Mouse (Mus musculus) hindbrain, embryonic 11.5 days (tissue): ENCODE data around the gene Mamdc4. TPM values are rescaled to one million over a fixed set of nuclear protein-coding genes. Genes with fewer than 3 reads are reported as not detected.
A peak's percentile ranks its signal among the peaks of the same experiment; 100 is the strongest.

Source experiments
- ATAC-seq: fragments of 200-750 bp; cut with Nextera tagmentation; 2 replicates; pipeline ENCODE4 v1.8.0; 2017; ENCODE audit warnings: mild to moderate bottlenecking, moderate TSS enrichment, moderate library complexity; ENCODE audit not compliant: low FRiP score
- DNase-seq: peaks from one replicate; pipeline ENCODE4 v3.0.0-alpha.2; 2015; ENCODE audit warnings: low spot score
- H3K27ac ChIP-seq: fragments of 300-500 bp; sonication (generic); 2 replicates; pipeline ENCODE4 v1.5.1; 2014; ENCODE audit warnings: mild to moderate bottlenecking, low read depth, low read length
- H3K27me3 ChIP-seq: fragments of 300-500 bp; sonication (generic); 2 replicates; pipeline ENCODE4 v1.6.1; 2014; ENCODE audit warnings: mild to moderate bottlenecking, low read length, moderate library complexity, mixed read lengths; ENCODE audit not compliant: control insufficient read depth, insufficient read depth
- H3K36me3 ChIP-seq: fragments of 300-500 bp; sonication (generic); 2 replicates; pipeline ENCODE4 v1.6.1; 2014; ENCODE audit warnings: mild to moderate bottlenecking, low read length, moderate library complexity, mixed read lengths; ENCODE audit not compliant: control insufficient read depth, insufficient read depth
- H3K4me1 ChIP-seq: fragments of 300-500 bp; sonication (generic); replicated peaks from 2 replicates; pipeline ENCODE4 v1.6.1; 2014; ENCODE audit warnings: low read length, mixed read lengths; ENCODE audit not compliant: control insufficient read depth, insufficient read depth
- H3K4me2 ChIP-seq: fragments of 300-500 bp; sonication (generic); replicated peaks from 2 replicates; pipeline ENCODE4 v1.6.1; 2014; ENCODE audit warnings: mild to moderate bottlenecking, low read depth, low read length
- H3K4me3 ChIP-seq: fragments of 300-500 bp; sonication (generic); 2 replicates; pipeline ENCODE4 v1.5.1; 2014; ENCODE audit warnings: low read depth, low read length
- H3K9ac ChIP-seq: fragments of 300-500 bp; sonication (generic); 2 replicates; pipeline ENCODE4 v1.6.1; 2014; ENCODE audit warnings: low read depth, low read length
- H3K9me3 ChIP-seq: fragments of 300-500 bp; sonication (generic); 2 replicates; pipeline ENCODE4 v1.6.1; 2016; ENCODE audit warnings: low read length; ENCODE audit not compliant: control insufficient read depth
- WGBS: fragments of 180-500 bp; shearing (Covaris S2); extraction: QIAGEN DNeasy Blood & Tissue Kit; methylation state at CpG from one replicate; pipeline ENCODE4 v1.1.7; 2014; 5-methylcytosine and 5-hydroxymethylcytosine counted together
- polyA plus RNA-seq: library from polyadenylated mRNA; unstranded; fragments of >200 nt; fragmentation: Nextera tagmentation; extraction: Ambion mirVana; gene quantifications from 2 replicates; pipeline ENCODE4 v1.2.1, GENCODE M21; 2014

Gene Mamdc4
- polyA plus RNA-seq, 1 experiment from 2014 or later: 4.2 TPM

DNA sequence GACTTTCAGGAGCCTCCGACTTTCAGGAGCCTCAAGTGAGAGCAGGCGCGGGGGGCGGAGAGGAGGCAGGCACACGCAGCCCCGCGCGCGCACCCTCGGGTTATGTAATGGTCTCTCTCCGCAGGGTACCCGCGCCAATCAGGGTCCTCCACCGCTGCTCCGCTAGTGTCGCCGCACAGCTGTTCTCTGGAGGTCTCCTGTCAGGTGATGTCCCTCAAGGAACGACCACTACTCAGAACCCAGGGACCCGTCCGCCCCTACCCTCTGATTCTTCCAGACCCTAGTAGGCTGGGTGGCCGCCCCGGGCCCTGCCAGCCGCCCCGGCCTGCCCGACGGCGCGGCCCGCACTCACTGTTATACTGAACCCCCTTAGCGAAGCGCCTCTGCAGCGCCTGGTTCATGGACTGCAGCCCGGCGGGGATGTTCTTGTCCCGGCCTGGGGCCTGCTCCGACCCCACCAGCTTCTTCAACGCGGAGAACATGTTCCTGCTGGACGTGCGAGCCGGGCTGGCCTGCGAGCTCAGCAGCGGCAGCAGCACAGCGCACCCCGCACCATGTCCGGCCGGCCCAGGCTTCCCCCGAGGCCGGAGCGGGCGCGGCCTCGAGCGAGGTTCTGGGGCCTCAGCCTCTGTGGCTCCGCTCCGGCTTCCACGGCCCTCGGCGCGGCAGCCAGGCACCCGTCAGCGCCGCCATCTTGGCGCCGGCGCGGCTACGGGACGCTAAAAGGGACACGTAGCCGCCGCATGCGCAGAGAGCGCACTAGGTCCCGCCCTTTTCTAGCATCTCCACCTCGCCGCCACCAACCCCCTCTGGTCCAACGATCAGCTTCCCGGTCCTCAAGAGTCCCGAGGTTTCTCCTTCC lies 33.3 kb upstream of the Mamdc4 start, which contains the start of gene Rabl6:
TSS of gene Rabl6 (minus strand) at position 761 of the 862 bp plus-strand sequence.
- H3K9me3 ChIP-seq: no peaks in the 10 kb centered on the region
- DNase-seq (peak; percentile 93), ATAC-seq (peak; percentile 90)
- peak within 1 kb of the TSS; percentile 91 for H3K27ac ChIP-seq
- H3K4me2 ChIP-seq: peak within 1 kb of the TSS; percentile 64
- peak within 1 kb of the TSS; percentile 96 for H3K4me3 ChIP-seq
- H3K27me3 ChIP-seq: peaks cover 5% of the 10 kb centered on the region; the same call in 1 of the 2 replicates
- peak within 1 kb of the TSS; percentile 96 for H3K9ac ChIP-seq
- WGBS: under 1% methylated on average over 80 of the region's 80 CpGs
- peaks cover 3% of the 10 kb centered on the region; the same call in 1 of the 2 replicates for H3K4me1 ChIP-seq
- no peaks in the 10 kb centered on the region for H3K36me3 ChIP-seq

DNA sequence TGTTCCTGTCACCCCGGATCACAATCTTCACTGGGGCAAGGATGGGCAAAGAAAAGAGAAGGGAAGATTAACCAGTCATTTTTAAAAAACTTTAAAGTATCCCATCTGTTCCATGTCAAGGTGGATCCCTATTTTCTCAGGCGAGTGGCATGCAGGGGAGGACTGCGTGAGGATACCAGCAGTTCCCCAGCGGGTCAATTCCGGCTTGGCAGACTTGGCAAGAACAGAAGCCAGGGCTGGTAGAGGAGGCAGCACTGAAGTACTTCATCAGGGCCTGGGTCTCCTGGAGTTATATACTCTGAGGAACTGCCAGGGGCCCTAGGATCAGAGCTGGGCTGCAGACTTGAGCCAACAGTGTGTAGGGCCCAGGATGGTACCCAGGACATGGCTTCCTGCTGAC lies 27.9 kb upstream of the Mamdc4 start:
- DNase-seq: no peak
- no peak overlapping the region for H3K9ac ChIP-seq
- no peak for ATAC-seq
- H3K9me3 ChIP-seq: no peaks in the 10 kb centered on the region
- H3K36me3 ChIP-seq: peaks cover 10% of the 10 kb centered on the region; the same call in 1 of the 2 replicates
- H3K27ac ChIP-seq: no peak overlapping the region
- no peak overlapping the region for H3K4me2 ChIP-seq
- H3K4me1 ChIP-seq: peaks cover 3% of the 10 kb centered on the region; the same call in 1 of the 2 replicates
- 94% methylated on average over 5 of the region's 5 CpGs for WGBS
- no peaks in the 10 kb centered on the region for H3K27me3 ChIP-seq
- H3K4me3 ChIP-seq: no peak overlapping the region

DNA sequence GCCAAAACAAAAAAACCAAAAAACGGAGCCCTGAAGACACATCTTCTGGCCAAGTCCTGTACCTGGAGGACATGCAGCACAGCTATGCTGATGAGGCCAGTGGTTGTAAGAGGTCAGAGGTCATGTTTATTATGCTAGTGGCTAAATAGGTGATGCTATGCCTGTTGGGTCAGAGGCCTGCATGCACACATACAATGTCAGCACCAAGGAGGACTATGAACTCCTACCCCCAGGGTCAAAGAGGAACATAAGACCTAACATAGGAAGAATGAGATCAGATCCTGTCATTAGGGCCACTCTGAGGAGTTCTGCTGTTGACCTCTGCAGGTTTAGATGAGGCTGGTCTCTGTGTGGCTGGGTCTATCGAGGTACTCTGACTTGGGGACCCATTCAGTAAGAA lies 25.4 kb upstream of the Mamdc4 start:
- Histone ChIP-seq H3K4me2 (no peak overlapping the region), H3K4me1 (no peaks in the 10 kb centered on the region), H3K27ac (no peak overlapping the region), H3K27me3 (no peaks in the 10 kb centered on the region), H3K9me3 (no peaks in the 10 kb centered on the region), H3K4me3 (no peak overlapping the region), H3K9ac (no peak overlapping the region), H3K36me3 (peaks cover 15% of the 10 kb centered on the region; the same call in 1 of the 2 replicates)
- 93% methylated on average over 2 of the region's 2 CpGs for WGBS
- ATAC-seq (no peak), DNase-seq (no peak)

DNA sequence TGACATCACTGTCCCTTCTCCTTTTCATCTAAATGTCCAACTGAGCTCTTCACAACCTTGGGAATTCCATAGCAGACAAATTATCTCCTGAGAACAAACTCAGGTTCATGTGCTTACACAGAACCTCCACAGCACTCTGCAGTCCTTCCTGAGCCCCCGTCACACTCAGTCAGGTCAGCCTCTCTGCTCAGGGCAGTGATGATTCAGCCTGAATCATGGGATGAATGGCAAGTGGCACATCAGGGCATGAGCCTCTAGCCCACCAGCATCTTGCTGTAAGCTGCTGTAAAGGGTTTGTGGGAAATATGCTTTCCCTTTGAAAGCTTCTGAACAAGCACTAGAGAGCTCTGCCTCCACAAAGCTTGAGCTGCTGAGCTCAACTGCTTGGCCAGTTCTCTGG lies 24.1 kb upstream of the Mamdc4 start:
- Histone ChIP-seq H3K27ac (no peak overlapping the region), H3K36me3 (peaks cover 18% of the 10 kb centered on the region; the same call in 1 of the 2 replicates)
- 100% methylated on average over 1 of the region's 1 CpGs for WGBS

DNA sequence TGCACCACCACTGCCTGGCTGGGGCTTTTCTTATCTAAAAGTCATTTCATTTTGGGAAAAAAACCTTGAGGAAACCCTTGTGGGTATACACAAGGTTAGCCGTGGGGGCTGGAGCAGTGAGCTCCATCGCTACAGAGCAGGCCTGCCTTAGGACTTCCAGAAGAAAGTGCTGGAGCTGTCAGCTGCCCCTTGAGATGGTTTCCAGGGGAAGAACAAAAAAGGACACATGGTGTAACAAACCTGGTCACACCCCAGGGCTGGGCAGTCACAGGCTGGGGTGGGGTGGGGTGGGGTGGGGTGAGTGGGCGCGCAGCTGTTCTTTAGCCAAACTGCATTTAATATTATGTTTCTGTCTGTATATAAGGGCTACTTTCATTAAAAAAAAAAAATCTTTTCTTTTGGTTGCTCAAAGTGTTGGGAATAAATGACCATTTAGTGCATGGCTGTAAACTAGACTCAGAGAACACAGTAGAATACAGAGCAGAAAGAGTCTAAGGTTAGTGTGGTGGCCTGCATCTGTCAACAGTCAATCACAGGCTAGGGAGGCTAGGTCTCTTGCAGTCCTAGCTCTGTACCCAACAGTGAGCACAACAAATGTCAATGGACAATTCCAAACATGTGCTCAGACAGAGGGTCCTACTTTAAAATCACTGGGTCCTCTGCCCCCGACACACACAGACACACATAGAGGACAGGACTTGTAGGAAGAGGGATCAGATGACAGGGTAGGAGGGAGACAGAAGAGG lies 22.3 kb upstream of the Mamdc4 start:
- Histone ChIP-seq H3K9ac (no peak overlapping the region), H3K4me1 (no peaks in the 10 kb centered on the region), H3K36me3 (peaks cover 24% of the 10 kb centered on the region), H3K9me3 (no peaks in the 10 kb centered on the region), H3K4me3 (no peak overlapping the region), H3K27ac (no peak overlapping the region), H3K4me2 (no peak overlapping the region), H3K27me3 (no peaks in the 10 kb centered on the region)
- 98% methylated on average over 5 of the region's 5 CpGs for WGBS
- ATAC-seq: no peak
- no peak for DNase-seq

More for the DNA sequence above, 24.1 kb upstream of the Mamdc4 start:
- no peak for DNase-seq
- no peak overlapping the region for H3K9ac ChIP-seq
- H3K4me3 ChIP-seq: no peak overlapping the region
- ATAC-seq: no peak
- H3K4me2 ChIP-seq: no peak overlapping the region
- no peaks in the 10 kb centered on the region for H3K9me3 ChIP-seq
- H3K27me3 ChIP-seq: no peaks in the 10 kb centered on the region
- no peaks in the 10 kb centered on the region for H3K4me1 ChIP-seq

DNA sequence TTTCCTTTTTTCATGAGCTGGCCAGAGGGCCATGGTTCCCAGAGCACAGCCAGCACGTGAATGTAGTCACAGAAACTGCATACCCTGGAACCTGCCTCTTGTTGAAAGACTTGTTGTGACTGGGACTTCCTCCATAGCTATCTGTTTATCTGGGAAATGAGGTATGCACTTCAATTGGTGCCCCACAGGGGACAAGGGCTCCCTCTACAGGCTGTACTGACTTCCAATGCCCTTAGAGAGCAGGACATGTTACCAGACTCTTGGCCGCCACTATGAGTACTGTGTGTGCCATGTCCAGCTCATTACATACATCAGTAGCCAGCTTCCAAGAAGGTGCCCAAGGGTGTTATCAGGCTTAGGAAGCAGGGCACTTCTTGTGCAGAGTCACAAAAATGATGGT lies 17.2 kb upstream of the Mamdc4 start:
- 92% methylated on average over 2 of the region's 2 CpGs for WGBS
- Histone ChIP-seq H3K4me2 (no peak overlapping the region), H3K4me1 (no peaks in the 10 kb centered on the region), H3K27me3 (no peaks in the 10 kb centered on the region), H3K4me3 (no peak overlapping the region), H3K36me3 (peaks cover 13% of the 10 kb centered on the region), H3K27ac (no peak overlapping the region), H3K9me3 (no peaks in the 10 kb centered on the region), H3K9ac (no peak overlapping the region)
- ATAC-seq: no peak
- peak; percentile 14 for DNase-seq

DNA sequence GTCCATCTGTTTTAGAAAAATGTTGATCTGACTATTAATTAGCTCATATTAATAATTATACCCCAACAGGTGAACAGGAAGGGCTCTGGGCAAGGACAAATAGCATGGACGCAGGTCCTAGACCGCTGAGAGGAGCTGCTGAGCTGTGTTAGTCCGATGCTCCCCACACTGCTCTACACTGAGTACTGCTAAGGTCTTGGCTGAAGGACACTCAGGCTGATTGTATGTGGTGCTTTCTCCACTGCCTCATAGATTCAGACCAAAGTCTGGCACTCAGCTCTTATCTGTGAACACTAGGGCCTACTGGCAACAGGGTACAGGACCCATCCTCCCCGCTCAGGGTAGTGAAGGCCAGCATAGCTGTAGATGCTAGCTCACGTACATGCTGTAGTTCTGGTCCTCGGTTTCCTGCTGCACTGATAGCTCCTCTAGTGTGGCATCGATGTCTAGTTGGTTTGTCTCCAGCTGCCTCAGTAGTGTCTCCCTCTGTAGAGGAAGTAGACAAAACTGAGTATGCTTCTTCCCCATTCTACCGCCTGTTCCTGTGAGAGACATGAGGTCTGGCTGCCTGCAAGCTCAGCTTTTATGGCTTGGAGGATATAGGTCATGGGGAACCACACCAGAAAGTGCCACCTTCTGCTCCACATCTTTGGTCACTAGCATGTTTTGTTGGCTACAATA lies 13.7 kb upstream of the Mamdc4 start:
- no peaks in the 10 kb centered on the region for H3K27me3 ChIP-seq
- ATAC-seq (no peak), DNase-seq (no peak)
- 93% methylated on average over 8 of the region's 8 CpGs for WGBS
- H3K36me3 ChIP-seq: peaks cover 6% of the 10 kb centered on the region; the same call in 1 of the 2 replicates
- H3K4me1 ChIP-seq: no peaks in the 10 kb centered on the region
- no peak overlapping the region for H3K27ac ChIP-seq
- H3K9me3 ChIP-seq: no peaks in the 10 kb centered on the region
- H3K4me3 ChIP-seq: no peak overlapping the region
- H3K4me2 ChIP-seq: no peak overlapping the region
- H3K9ac ChIP-seq: no peak overlapping the region

DNA sequence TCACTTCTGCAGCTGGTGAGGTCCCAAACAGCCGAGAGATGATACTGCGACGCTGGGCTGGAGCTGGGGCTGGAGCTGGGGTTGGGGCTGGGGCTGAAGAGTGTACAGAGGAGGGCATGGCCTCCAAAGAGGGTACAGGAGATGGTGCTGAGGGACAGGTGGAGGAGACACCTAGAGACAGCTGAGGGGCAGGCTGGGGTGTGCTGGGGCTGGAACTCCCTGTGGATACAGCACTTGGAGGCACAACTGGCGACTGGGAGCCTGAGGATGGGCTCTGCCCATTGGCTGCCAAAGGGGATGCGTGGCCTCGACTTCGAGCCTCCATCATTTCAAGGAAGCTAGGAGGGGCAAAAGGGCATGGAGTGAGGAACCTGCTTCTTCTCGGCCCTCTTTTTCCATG lies 12.6 kb upstream of the Mamdc4 start:
- DNase-seq (no peak), ATAC-seq (no peak)
- H3K4me3 ChIP-seq: no peak overlapping the region
- H3K36me3 ChIP-seq: 0 out of 2 replicates have a peak, but pooled peaks cover 6% of the 10 kb centered on the region
- no peaks in the 10 kb centered on the region for H3K27me3 ChIP-seq
- H3K4me1 ChIP-seq: no peaks in the 10 kb centered on the region; the same call in 1 of the 2 replicates
- no peak overlapping the region for H3K27ac ChIP-seq
- no peak overlapping the region for H3K9ac ChIP-seq
- H3K9me3 ChIP-seq: no peaks in the 10 kb centered on the region
- WGBS: 92% methylated on average over 8 of the region's 8 CpGs
- H3K4me2 ChIP-seq: no peak overlapping the region
